Mouse (Mus musculus): ENCODE data around the gene Btn2a2. TPM values are rescaled to one million over a fixed set of nuclear protein-coding genes. Genes with fewer than 3 reads are reported as not detected.
A peak's percentile ranks its signal among the peaks of the same experiment; 100 is the strongest.

Btn2a2 gene
- not detected for total RNA-seq (2022)

- peak; percentile 61 for DNase-seq
Observed at GRCm38 (mm10) chr13:23488400-23489322, at the start of gene Btn2a2. Btn2a2 (minus strand) TSS chr13:23488857.

- DNase-seq = no peak
Observed at GRCm38 (mm10) chr13:23538249-23538648, 49.6 kb upstream of the Btn2a2 start.

GRCm38 (mm10) chr13:23537006-23537710 lies 48.5 kb upstream of the Btn2a2 start:
- DNase-seq = no peak

- no peak for DNase-seq
Observed at GRCm38 (mm10) chr13:23536076-23536822, 47.6 kb upstream of the Btn2a2 start.

GRCm38 (mm10) chr13:23535137-23536075 lies 46.7 kb upstream of the Btn2a2 start, which contains the start of gene Hist1h3g:
Hist1h3g (plus strand) TSS chr13:23535422.
- DNase-seq = peak; percentile 86

GRCm38 (mm10) chr13:23534368-23535131 lies 45.9 kb upstream of the Btn2a2 start:
- DNase-seq = no peak

GRCm38 (mm10) chr13:23533560-23534367 lies 45.1 kb upstream of the Btn2a2 start, which contains the start of gene Hist1h2af:
Hist1h2af (plus strand) TSS chr13:23533906.
- peak; percentile 59 for DNase-seq

GRCm38 (mm10) chr13:23532262-23533075 lies 43.8 kb upstream of the Btn2a2 start:
- no peak for DNase-seq

GRCm38 (mm10) chr13:23530901-23531875 lies 42.5 kb upstream of the Btn2a2 start, which contains the start of gene Hist1h4h:
Hist1h4h (plus strand) TSS chr13:23531050.
- DNase-seq = peak; percentile 97

GRCm38 (mm10) chr13:23530181-23530900 lies 41.7 kb upstream of the Btn2a2 start:
- peak; percentile 52 for DNase-seq

- DNase-seq = no peak
Observed at GRCm38 (mm10) chr13:23529480-23530165, 41.0 kb upstream of the Btn2a2 start.

GRCm38 (mm10) chr13:23529005-23529404 lies 40.3 kb upstream of the Btn2a2 start:
- no peak for DNase-seq

GRCm38 (mm10) chr13:23526312-23526711 lies 37.7 kb upstream of the Btn2a2 start:
- DNase-seq = peak; percentile 88

- DNase-seq = no peak
Observed at GRCm38 (mm10) chr13:23525901-23526300, 37.2 kb upstream of the Btn2a2 start.

- DNase-seq = peak; percentile 66
Observed at GRCm38 (mm10) chr13:23524654-23525053, 36.0 kb upstream of the Btn2a2 start.

GRCm38 (mm10) chr13:23523976-23524375 lies 35.3 kb upstream of the Btn2a2 start:
- DNase-seq = no peak

Measured in adrenal gland, adult 8-10 months (tissue).